Mouse (Mus musculus) kidney, embryonic 14.5 days (tissue): ENCODE results near the gene Snapin. TPM values are rescaled to one million over a fixed set of nuclear protein-coding genes. Genes with fewer than 3 reads are reported as not detected.
A peak's percentile ranks its signal among the peaks of the same experiment; 100 is the strongest.

Experiments used
- ATAC-seq: fragments of 200-750 bp; cut with Nextera tagmentation; 2 replicates; pipeline ENCODE4 v1.8.0; 2017; ENCODE audit warnings: moderate number of reproducible peaks, mild to moderate bottlenecking, moderate TSS enrichment, moderate library complexity; ENCODE audit not compliant: low FRiP score, low TSS enrichment
- H3K27ac ChIP-seq: fragments of 300-500 bp; sonication (generic); 2 replicates; pipeline ENCODE4 v1.5.1; 2014; ENCODE audit warnings: low read depth, mild to moderate bottlenecking, low read length, moderate library complexity, mixed read lengths
- H3K27me3 ChIP-seq: fragments of 300-500 bp; sonication (generic); 2 replicates; pipeline ENCODE4 v1.6.1; 2014; ENCODE audit warnings: mild to moderate bottlenecking, low read length; ENCODE audit not compliant: control insufficient read depth, insufficient read depth
- H3K36me3 ChIP-seq: fragments of 300-500 bp; sonication (generic); 2 replicates; pipeline ENCODE4 v1.6.1; 2014; ENCODE audit warnings: low read length, mixed read lengths; ENCODE audit not compliant: control insufficient read depth, insufficient read depth
- H3K4me1 ChIP-seq: fragments of 300-500 bp; sonication (generic); 2 replicates; pipeline ENCODE4 v1.6.1; 2014; ENCODE audit warnings: low read length, mixed read lengths; ENCODE audit not compliant: control insufficient read depth, insufficient read depth
- H3K4me2 ChIP-seq: fragments of 300-500 bp; sonication (generic); replicated peaks from 2 replicates; pipeline ENCODE4 v1.6.1; 2014; ENCODE audit warnings: low read depth, mild to moderate bottlenecking, low read length
- H3K4me3 ChIP-seq: fragments of 300-500 bp; sonication (generic); 2 replicates; pipeline ENCODE4 v1.5.1; 2014; ENCODE audit warnings: mild to moderate bottlenecking, low read length
- H3K9ac ChIP-seq: fragments of 300-500 bp; sonication (generic); 2 replicates; pipeline ENCODE4 v1.6.1; 2014; ENCODE audit warnings: low read depth, mild to moderate bottlenecking, low read length, moderate library complexity
- H3K9me3 ChIP-seq: fragments of 300-500 bp; sonication (generic); 2 replicates; pipeline ENCODE4 v1.6.1; 2016; ENCODE audit warnings: low read length; ENCODE audit not compliant: control insufficient read depth
- WGBS: fragments of 180-500 bp; shearing (Covaris S2); extraction: QIAGEN DNeasy Blood & Tissue Kit; methylation state at CpG from one replicate; pipeline ENCODE4 v1.1.7; 2014; 5-methylcytosine and 5-hydroxymethylcytosine counted together
- polyA plus RNA-seq: library from polyadenylated mRNA; unstranded; fragments of >200 nt; fragmentation: Nextera tagmentation; extraction: Ambion mirVana; gene quantifications from 2 replicates; pipeline ENCODE4 v1.2.1, GENCODE M21; 2014

Gene Snapin
- polyA plus RNA-seq, 1 experiment from 2014 or later = 67.6 TPM

GRCm38 (mm10) chr3:90466311-90466766, 24.5 kb downstream of the Snapin start:
- under 1% methylated on average over 15 of the region's 15 CpGs for WGBS
- Histone ChIP-seq H3K4me1 (no peaks in the 10 kb centered on the region), H3K27ac (no peak overlapping the region), H3K9ac (peak overlapping the region; percentile 70; the same call in 1 of the 2 replicates), H3K27me3 (peaks cover 31% of the 10 kb centered on the region), H3K36me3 (no peaks in the 10 kb centered on the region), H3K4me2 (peak overlapping the region; percentile 75), H3K4me3 (peak overlapping the region; percentile 55), H3K9me3 (no peaks in the 10 kb centered on the region)
- peak; percentile 62 for ATAC-seq

- H3K9ac ChIP-seq = peak within 1 kb of the TSS; percentile 70
- H3K27me3 ChIP-seq = peaks cover 31% of the 10 kb centered on the region
- H3K4me1 ChIP-seq = no peaks in the 10 kb centered on the region
- WGBS = 0% methylated on average over 19 of the region's 49 CpGs
- no peak within 1 kb of the TSS for H3K27ac ChIP-seq
- H3K9me3 ChIP-seq = no peaks in the 10 kb centered on the region
- ATAC-seq = peak; percentile 64
- peak within 1 kb of the TSS; percentile 55 for H3K4me3 ChIP-seq
- H3K36me3 ChIP-seq = no peaks in the 10 kb centered on the region
- peak within 1 kb of the TSS; percentile 75 for H3K4me2 ChIP-seq
These were observed 25.0 kb downstream of the Snapin start, which contains the start of gene Npr1 for GRCm38 (mm10) chr3:90465686-90466310. Gene Npr1 (minus strand): TSS chr3:90465866.

- WGBS = under 1% methylated on average over 75 of the region's 75 CpGs
- no peak overlapping the region for H3K27ac ChIP-seq
- no peaks in the 10 kb centered on the region for H3K36me3 ChIP-seq
- peak overlapping the region; percentile 70 for H3K9ac ChIP-seq
- H3K27me3 ChIP-seq = peaks cover 31% of the 10 kb centered on the region
- no peaks in the 10 kb centered on the region for H3K4me1 ChIP-seq
- ATAC-seq = peak; percentile 44; the same call in 1 of the 2 replicates
- peak overlapping the region; percentile 75 for H3K4me2 ChIP-seq
- no peaks in the 10 kb centered on the region for H3K9me3 ChIP-seq
- peak overlapping the region; percentile 55 for H3K4me3 ChIP-seq
These were observed 25.6 kb downstream of the Snapin start for GRCm38 (mm10) chr3:90465081-90465685.

- H3K4me3 ChIP-seq = peak overlapping the region; percentile 55
- ATAC-seq = peak; percentile 7; the same call in 1 of the 2 replicates
- no peaks in the 10 kb centered on the region for H3K36me3 ChIP-seq
- H3K4me1 ChIP-seq = no peaks in the 10 kb centered on the region
- peak overlapping the region; percentile 70 for H3K9ac ChIP-seq
- H3K27me3 ChIP-seq = peaks cover 31% of the 10 kb centered on the region
- 9% methylated on average over 37 of the region's 37 CpGs for WGBS
- H3K4me2 ChIP-seq = peak overlapping the region; percentile 75
- no peaks in the 10 kb centered on the region for H3K9me3 ChIP-seq
- H3K27ac ChIP-seq = no peak overlapping the region
These were observed 26.2 kb downstream of the Snapin start for GRCm38 (mm10) chr3:90464552-90465080.

GRCm38 (mm10) chr3:90462579-90462978, 28.3 kb downstream of the Snapin start:
- Histone ChIP-seq H3K4me2 (peak overlapping the region; percentile 10; the same call in 1 of the 2 replicates), H3K27me3 (peaks cover 31% of the 10 kb centered on the region), H3K4me1 (no peaks in the 10 kb centered on the region), H3K27ac (no peak overlapping the region), H3K9ac (no peak overlapping the region), H3K4me3 (no peak overlapping the region), H3K9me3 (no peaks in the 10 kb centered on the region), H3K36me3 (no peaks in the 10 kb centered on the region)
- 37% methylated on average over 7 of the region's 7 CpGs for WGBS
- ATAC-seq = no peak

- Histone ChIP-seq H3K4me3 (no peak overlapping the region), H3K4me2 (no peak overlapping the region), H3K27me3 (peaks cover 31% of the 10 kb centered on the region), H3K36me3 (no peaks in the 10 kb centered on the region), H3K9ac (no peak overlapping the region), H3K27ac (no peak overlapping the region), H3K9me3 (no peaks in the 10 kb centered on the region), H3K4me1 (no peaks in the 10 kb centered on the region)
- WGBS = 90% methylated on average over 3 of the region's 3 CpGs
- no peak for ATAC-seq
These were observed 28.9 kb downstream of the Snapin start for GRCm38 (mm10) chr3:90461935-90462334.

- Histone ChIP-seq H3K4me3 (no peak overlapping the region), H3K27ac (no peak overlapping the region), H3K4me1 (no peaks in the 10 kb centered on the region), H3K27me3 (peaks cover 28% of the 10 kb centered on the region), H3K36me3 (no peaks in the 10 kb centered on the region), H3K4me2 (no peak overlapping the region), H3K9me3 (no peaks in the 10 kb centered on the region), H3K9ac (no peak overlapping the region)
- ATAC-seq = no peak
- 79% methylated on average over 5 of the region's 5 CpGs for WGBS
These were observed 30.5 kb downstream of the Snapin start for GRCm38 (mm10) chr3:90460315-90460714.

GRCm38 (mm10) chr3:90459727-90460126, 31.1 kb downstream of the Snapin start:
- H3K36me3 ChIP-seq = no peaks in the 10 kb centered on the region
- 79% methylated on average over 9 of the region's 9 CpGs for WGBS
- no peak for ATAC-seq
- no peak overlapping the region for H3K27ac ChIP-seq
- H3K9me3 ChIP-seq = no peaks in the 10 kb centered on the region
- H3K4me2 ChIP-seq = no peak overlapping the region
- H3K4me1 ChIP-seq = no peaks in the 10 kb centered on the region
- no peak overlapping the region for H3K9ac ChIP-seq
- no peak overlapping the region for H3K4me3 ChIP-seq
- H3K27me3 ChIP-seq = peaks cover 22% of the 10 kb centered on the region

GRCm38 (mm10) chr3:90454931-90455330, 35.9 kb downstream of the Snapin start:
- no peak overlapping the region for H3K9ac ChIP-seq
- no peaks in the 10 kb centered on the region for H3K4me1 ChIP-seq
- no peaks in the 10 kb centered on the region for H3K36me3 ChIP-seq
- H3K4me2 ChIP-seq = no peak overlapping the region
- WGBS = 89% methylated on average over 14 of the region's 14 CpGs
- H3K27me3 ChIP-seq = no peaks in the 10 kb centered on the region
- no peaks in the 10 kb centered on the region for H3K9me3 ChIP-seq
- H3K27ac ChIP-seq = no peak overlapping the region
- no peak overlapping the region for H3K4me3 ChIP-seq
- ATAC-seq = no peak
